ENCODE assay signal across 13 mouse cellular contexts in genomic region chr2:145850779-145851178, GRCm38 (mm10). TPM values are rescaled to one million over a fixed set of nuclear protein-coding genes. Genes with fewer than 3 reads are reported as not detected.
DNase-seq lines count a peak whose midpoint lies in the region; ATAC-seq and TF ChIP-seq lines count a peak whose summit lies in the region.
"Had no signal": no experiment of that assay in that cellular context is flagged by ENCODE, and none has a peak within 500 bp of the region (broad histone marks: within the 10 kb centered on the region; RNA-seq: fewer than 3 reads in every experiment).

No protein-coding gene starts in this region.

- ATAC-seq in embryonic facial prominence, embryonic 14.5 days (ENCODE audit: low read depth) = peak; percentile 39
- ATAC-seq: forebrain, postnatal 0 days had no signal

- H3K4me3 ChIP-seq in embryonic facial prominence, embryonic 14.5 days (ENCODE audit: low read depth, low read length) = no peak overlapping the region
- no peak overlapping the region for H3K4me3 ChIP-seq in liver, adult 2 months (ENCODE audit: insufficient read depth, low read depth, low read length)

- H3K27me3 ChIP-seq in embryonic facial prominence, embryonic 14.5 days (replicated peaks; ENCODE audit: control insufficient read depth, insufficient read depth, low read length) = no peaks in the 10 kb centered on the region
- H3K27me3 ChIP-seq in liver, adult 2 months (ENCODE audit: control insufficient read depth, insufficient read depth, low read length) = no peaks in the 10 kb centered on the region

- H3K79me2 ChIP-seq in liver, adult 2 months (ENCODE audit: control insufficient read depth, insufficient read depth, low read length) = no peaks in the 10 kb centered on the region

- H3K9me3 ChIP-seq in embryonic facial prominence, embryonic 14.5 days (ENCODE audit: control insufficient read depth, low read length) = no peaks in the 10 kb centered on the region

- peak; percentile 27 to 64 for DNase-seq in layer of hippocampus, adult 18-20 months (ENCODE audit: low spot score in 2 of 2)
- DNase-seq in layer of hippocampus, postnatal 25 days (ENCODE audit: extremely low spot score in 1 of 2, low spot score in 1 of 2) = no peak
- peak; percentile 90 for DNase-seq in brain, adult 2 months (ENCODE audit: low read depth, low spot score)
- DNase-seq in embryonic facial prominence, embryonic 14.5 days (ENCODE audit: low spot score) = peak; percentile 81
- peak; percentile 32 for DNase-seq in liver, adult 2 months (ENCODE audit: extremely low read depth, low read depth, low spot score)
- DNase-seq in T-cell, adult 2 months (ENCODE audit: low spot score) = no peak
- DNase-seq in kidney, adult 9 months = no peak
- no peak for DNase-seq in ovary, adult 18-20 months (ENCODE audit: low spot score)
- DNase-seq: forebrain, postnatal 0 days; thymus, postnatal 14 days had no signal

- TF ChIP-seq POLR2A in liver, adult 2 months (IDR thresholded peaks at IDR 0.05; ENCODE audit: extremely low read depth, insufficient read depth, low read length) = no peak

- no peak for TF ChIP-seq CTCF in liver, adult 2 months (IDR thresholded peaks at IDR 0.05; ENCODE audit: low read depth, low read length)

- no peak overlapping the region for H3K9ac ChIP-seq in embryonic facial prominence, embryonic 14.5 days (ENCODE audit: low read depth, low read length)
- no peak overlapping the region for H3K9ac ChIP-seq in liver, adult 2 months (ENCODE audit: low read depth, low read length)
- H3K9ac ChIP-seq: forebrain, postnatal 0 days; hindbrain, embryonic 14.5 days had no signal

- peak overlapping the region; percentile 46 for H3K27ac ChIP-seq in embryonic facial prominence, embryonic 14.5 days (replicated peaks; ENCODE audit: low read depth, low read length)
- no peak overlapping the region for H3K27ac ChIP-seq in liver, adult 2 months (replicated peaks; ENCODE audit: insufficient read depth, low read depth, low read length)
- H3K27ac ChIP-seq: hindbrain, embryonic 14.5 days; macrophage had no signal

- H3K36me3 ChIP-seq in embryonic facial prominence, embryonic 14.5 days (ENCODE audit: control insufficient read depth, insufficient read depth, low read length) = peaks cover 19% of the 10 kb centered on the region; the same call in 1 of the 2 replicates
- peaks cover 38% of the 10 kb centered on the region for H3K36me3 ChIP-seq in liver, adult 2 months (ENCODE audit: control insufficient read depth, insufficient read depth, low read length)
- H3K36me3 ChIP-seq: G1E had no signal

- H3K4me2 ChIP-seq in embryonic facial prominence, embryonic 14.5 days (ENCODE audit: low read depth, low read length) = no peak overlapping the region
- H3K4me2 ChIP-seq: hindbrain, embryonic 14.5 days had no signal

- WGBS in embryonic facial prominence, embryonic 14.5 days = 23% methylated on average over 4 of the region's 4 CpGs
- WGBS in liver, adult 2 months = 32% methylated on average over 4 of the region's 4 CpGs

- peaks cover 20% of the 10 kb centered on the region for H3K4me1 ChIP-seq in embryonic facial prominence, embryonic 14.5 days (ENCODE audit: control insufficient read depth, insufficient read depth, low read length)
- no peaks in the 10 kb centered on the region for H3K4me1 ChIP-seq in liver, adult 2 months (ENCODE audit: control insufficient read depth, insufficient read depth, low read length)

RNA-seq across cellular contexts. Expression of gene Naa20, which starts 51.1 kb away (rescaled TPM):
- 10 to 100 TPM; 66.3 to 68.5 TPM for total RNA-seq in layer of hippocampus, adult 18-20 months (2021)
- 10 to 100 TPM; 68.4 to 69.2 TPM for total RNA-seq in layer of hippocampus, postnatal 25 days (2021)
- 179 and 186 TPM in 2 replicates for polyA plus RNA-seq in embryonic facial prominence, embryonic 14.5 days (2014; fragmentation: Nextera tagmentation; extraction: Ambion mirVana)
- 25.8 and 29.2 TPM in 2 replicates for total RNA-seq in liver, adult 2 months (2014; rRNA removed)
- 14.4 and 14.6 TPM in 2 replicates for polyA plus RNA-seq in liver, adult 2 months (2012; rRNA removed)

Comparison
In these comparisons a context has a peak if more than half of its experiments do, and no peak if none do; other contexts are left out.
1. DNase-seq: peak in layer of hippocampus, adult 18-20 months (2 of 2), brain, adult 2 months (single experiment), embryonic facial prominence, embryonic 14.5 days (single experiment) and liver, adult 2 months (single experiment); none in layer of hippocampus, postnatal 25 days (0 of 2), T-cell, adult 2 months (single experiment), kidney, adult 9 months (single experiment) and ovary, adult 18-20 months (single experiment).